Mouse (Mus musculus) MEL (cell line): Measurements from ENCODE around the gene Smarca4. TPM values are rescaled to one million over a fixed set of nuclear protein-coding genes. Genes with fewer than 3 reads are reported as not detected.

ENCODE experiments used
- DNase-seq: peaks from one replicate; pipeline ENCODE4 v3.0.0; 2011; ENCODE audit warnings: low read depth, low spot score
- H3K27ac ChIP-seq: 2 replicates; pipeline ENCODE4 v1.5.1; 2012; ENCODE audit warnings: low read depth, mild to moderate bottlenecking, control low read depth, low read length, moderate library complexity; ENCODE audit not compliant: control insufficient read depth
- H3K27me3 ChIP-seq, 2 experiments: fragments of 150-350 bp in 1 of 2; sonication (generic) in 1 of 2; 2 replicates each; pipeline ENCODE4 v1.6.1; 2012; ENCODE audit warnings: low read length in 2 of 2, mild to moderate bottlenecking in 2 of 2, improper control_type of control experiment in 1 of 2, moderate library complexity in 1 of 2; ENCODE audit not compliant: insufficient read depth in 2 of 2, control insufficient read depth in 1 of 2
- H3K36me3 ChIP-seq, 2 experiments: 2 replicates each; pipeline ENCODE4 v1.6.1; 2012 to 2014; ENCODE audit warnings: low read length in 2 of 2, improper control_type of control experiment in 1 of 2, inconsistent platforms in 1 of 2, mild to moderate bottlenecking in 1 of 2; ENCODE audit not compliant: insufficient read depth in 2 of 2, control insufficient read depth in 1 of 2
- H3K4me1 ChIP-seq, 2 experiments: fragments of 150-350 bp in 1 of 2; sonication (generic) in 1 of 2; 2 replicates each; pipeline ENCODE4 v1.6.1; 2012; ENCODE audit warnings: low read length in 2 of 2, improper control_type of control experiment in 1 of 2, mild to moderate bottlenecking in 1 of 2; ENCODE audit not compliant: insufficient read depth in 2 of 2, control insufficient read depth in 1 of 2
- H3K4me3 ChIP-seq, 2 experiments: fragments of 150-350 bp in 1 of 2; sonication (generic) in 1 of 2; 2 replicates each; pipeline ENCODE4 v1.5.1; 2012; ENCODE audit warnings: low read depth in 2 of 2, low read length in 2 of 2, mild to moderate bottlenecking in 2 of 2, moderate library complexity in 2 of 2, control low read depth in 1 of 2, improper control_type of control experiment in 1 of 2; ENCODE audit not compliant: control insufficient read depth in 1 of 2, insufficient read depth in 1 of 2
- H3K79me2 ChIP-seq: 2 replicates; pipeline ENCODE4 v1.6.1; 2012; ENCODE audit warnings: mild to moderate bottlenecking, low read length, moderate library complexity; ENCODE audit not compliant: control insufficient read depth, poor library complexity, insufficient read depth
- H3K9ac ChIP-seq: 2 replicates; pipeline ENCODE4 v1.6.1; 2012; ENCODE audit warnings: low read depth, mild to moderate bottlenecking, control low read depth, low read length, moderate library complexity; ENCODE audit not compliant: control insufficient read depth, poor library complexity, severe bottlenecking
- H3K9me3 ChIP-seq: fragments of 150-350 bp; sonication (generic); replicated peaks from 2 replicates; pipeline ENCODE4 v1.6.1; 2012; ENCODE audit warnings: mild to moderate bottlenecking, low read length, improper control_type of control experiment, moderate library complexity; ENCODE audit not compliant: insufficient read depth
- BHLHE40 ChIP-seq: IDR thresholded peaks from 2 replicates; pipeline ENCODE4 v1.6.1; 2012; ENCODE audit warnings: low read depth, mild to moderate bottlenecking, inconsistent platforms, low read length, improper control_type of control experiment, borderline replicate concordance
- CHD2 ChIP-seq: IDR thresholded peaks from 2 replicates; pipeline ENCODE4 v1.6.1; 2011; ENCODE audit warnings: low read length, improper control_type of control experiment
- E2F4 ChIP-seq: IDR thresholded peaks from 2 replicates; pipeline ENCODE4 v1.6.1; 2011; ENCODE audit warnings: low read depth, low read length, improper control_type of control experiment, borderline replicate concordance
- EP300 ChIP-seq, 2 experiments: IDR thresholded peaks; 2 replicates each; pipeline ENCODE4 v1.6.1; 2011; ENCODE audit warnings: improper control_type of control experiment in 2 of 2, low read length in 2 of 2, low read depth in 1 of 2, mild to moderate bottlenecking in 1 of 2
- MAFK ChIP-seq: IDR thresholded peaks from 2 replicates; pipeline ENCODE4 v1.6.1; 2011; ENCODE audit warnings: low read depth, mild to moderate bottlenecking, low read length, improper control_type of control experiment, borderline replicate concordance
- MAX ChIP-seq: IDR thresholded peaks from 2 replicates; pipeline ENCODE4 v1.6.1; 2011; ENCODE audit warnings: low read length, improper control_type of control experiment
- MYB ChIP-seq: IDR thresholded peaks from 2 replicates; pipeline ENCODE4 v1.6.1; 2011; ENCODE audit warnings: mild to moderate bottlenecking, low read depth, low read length, improper control_type of control experiment
- NRF1 ChIP-seq: IDR thresholded peaks from 2 replicates; pipeline ENCODE4 v1.6.1; 2014; ENCODE audit warnings: low read depth, mild to moderate bottlenecking, inconsistent platforms, low read length, improper control_type of control experiment, moderate library complexity; ENCODE audit not compliant: poor library complexity, insufficient read depth, severe bottlenecking
- POLR2A ChIP-seq, 2 experiments: IDR thresholded peaks; 2 replicates each; pipeline ENCODE4 v1.6.1; 2011 to 2012; ENCODE audit warnings: low read length in 2 of 2, mild to moderate bottlenecking in 2 of 2, control low read depth in 1 of 2, improper control_type of control experiment in 1 of 2, low read depth in 1 of 2, moderate library complexity in 1 of 2; ENCODE audit not compliant: control insufficient read depth in 1 of 2, insufficient read depth in 1 of 2, poor library complexity in 1 of 2
- POLR2AphosphoS2 ChIP-seq: IDR thresholded peaks from 2 replicates; pipeline ENCODE4 v1.6.1; 2011; ENCODE audit warnings: low read length, improper control_type of control experiment
- RAD21 ChIP-seq: IDR thresholded peaks from 2 replicates; pipeline ENCODE4 v1.6.1; 2011; ENCODE audit warnings: mild to moderate bottlenecking, low read depth, low read length, improper control_type of control experiment
- RCOR1 ChIP-seq: IDR thresholded peaks from 2 replicates; pipeline ENCODE4 v1.6.1; 2012; ENCODE audit warnings: low read depth, mild to moderate bottlenecking, inconsistent platforms, low read length, improper control_type of control experiment
- SIN3A ChIP-seq: IDR thresholded peaks from 2 replicates; pipeline ENCODE4 v1.6.1; 2012; ENCODE audit warnings: low read length, improper control_type of control experiment, inconsistent platforms
- TBP ChIP-seq: IDR thresholded peaks from 2 replicates; pipeline ENCODE4 v1.8.0; 2011; ENCODE audit warnings: low read depth, low read length, improper control_type of control experiment
- TCF12 ChIP-seq: IDR thresholded peaks from 2 replicates; pipeline ENCODE4 v1.6.1; 2014; ENCODE audit warnings: low read depth, mild to moderate bottlenecking, inconsistent platforms, low read length, improper control_type of control experiment, moderate library complexity
- USF2 ChIP-seq, 2 experiments: IDR thresholded peaks; 2 replicates each; pipeline ENCODE4 v1.6.1; 2011 to 2012; ENCODE audit warnings: improper control_type of control experiment in 2 of 2, low read length in 2 of 2, borderline replicate concordance in 1 of 2, inconsistent platforms in 1 of 2, low read depth in 1 of 2, mild to moderate bottlenecking in 1 of 2; ENCODE audit not compliant: insufficient read depth in 1 of 2
- ZKSCAN1 ChIP-seq: IDR thresholded peaks from 2 replicates; pipeline ENCODE4 v1.6.1; 2012; ENCODE audit warnings: low read depth, mild to moderate bottlenecking, inconsistent platforms, low read length, improper control_type of control experiment, moderate library complexity
- ZMIZ1 ChIP-seq: IDR thresholded peaks from 2 replicates; pipeline ENCODE4 v1.6.1; 2012; ENCODE audit warnings: low read depth, mild to moderate bottlenecking, inconsistent platforms, low read length, improper control_type of control experiment, moderate library complexity
- polyA plus RNA-seq, 2 experiments: library from polyadenylated mRNA; stranded (reverse) in 1 of 2; unstranded in 1 of 2; fragments of >175 nt in 1 of 2; fragments of >200 nt in 1 of 2; gene quantifications; 2 replicates each; pipeline versions ENCODE4 v1.2.1 to v1.2.4; 2012; ENCODE audit warnings: low replicate concordance in 2 of 2, low read depth in 1 of 2; ENCODE audit not compliant: insufficient read length in 2 of 2, insufficient read depth in 1 of 2, missing spikeins in 1 of 2
- total RNA-seq: library from RNA; depleted of rRNA; stranded (reverse); fragments of 300-350 nt; gene quantifications from 2 replicates; pipeline ENCODE4 v1.2.3, GENCODE M21; 2012

The Smarca4 gene
- total and polyA plus RNA-seq, 3 experiments: 71.4 to 381 (median 249) TPM

- Histone ChIP-seq H3K9ac (no peak overlapping the region), H3K4me3 (no peak overlapping the region), H3K36me3 (peaks cover 0 to 84% of the 10 kb centered on the region in 2 experiments; a peak in 2 of 4 replicates), H3K79me2 (peaks cover 20% of the 10 kb centered on the region), H3K9me3 (no peaks in the 10 kb centered on the region), H3K27me3 (no peaks in the 10 kb centered on the region), H3K4me1 (no peaks in the 10 kb centered on the region), H3K27ac (no peak overlapping the region)
- TF ChIP-seq POLR2A (IDR thresholded peaks at IDR 0.05; ENCODE audit: control insufficient read depth in 1 of 2, insufficient read depth in 1 of 2, low read depth in 1 of 2, low read length in 2 of 2, poor library complexity in 1 of 2) (0 out of 4 replicates have a peak, but pooled peaks of 1 of the 2 experiments have one; percentile 7), ZMIZ1 (no peak), MYB (0 out of 2 replicates have a peak, but pooled peaks have one; percentile 2), SIN3A (no peak)
- DNase-seq: no peak
These were observed 19.7 kb downstream of the Smarca4 start for GRCm38 (mm10) chr9:21635639-21636038.

GRCm38 (mm10) chr9:21639031-21639430 is 23.1 kb downstream of the Smarca4 start:
- TF ChIP-seq TCF12 (no peak), TBP (no peak), EP300 (IDR thresholded peaks at IDR 0.05; ENCODE audit: low read depth in 1 of 2, low read length in 2 of 2) (no peak), USF2 (IDR thresholded peaks at IDR 0.05; ENCODE audit: borderline replicate concordance in 1 of 2, insufficient read depth in 1 of 2, low read depth in 1 of 2, low read length in 2 of 2) (no peak), CHD2 (no peak), BHLHE40 (no peak), ZMIZ1 (no peak), RAD21 (no peak), MAFK (no peak), NRF1 (no peak), RCOR1 (no peak), MAX (no peak), ZKSCAN1 (no peak), E2F4 (no peak), POLR2AphosphoS2 (no peak)
- Histone ChIP-seq H3K9ac (no peak overlapping the region), H3K27ac (no peak overlapping the region), H3K27me3 (no peaks in the 10 kb centered on the region), H3K36me3 (peaks cover 0 to 90% of the 10 kb centered on the region in 2 experiments; a peak in 2 of 4 replicates), H3K9me3 (no peaks in the 10 kb centered on the region), H3K4me1 (no peaks in the 10 kb centered on the region), H3K79me2 (no peaks in the 10 kb centered on the region), H3K4me3 (no peak overlapping the region)
- DNase-seq: no peak
